Mouse (Mus musculus): ENCODE results near the gene Bex3.

- TF ChIP-seq CTCF (IDR thresholded peaks at IDR 0.05; ENCODE audit: insufficient read depth, low read length) (no peak), POLR2A (IDR thresholded peaks at IDR 0.05; ENCODE audit: borderline replicate concordance, extremely low read depth, low read depth, low read length) (no peak)
Observed at GRCm38 (mm10) chrX:136268173-136268572, 1.9 kb upstream of the Bex3 start.
